Mouse (Mus musculus) embryonic fibroblast, embryonic 13.5 days (primary cell): Measurements from ENCODE around the gene Psma1.

ENCODE experiments used
- CTCF ChIP-seq: IDR thresholded peaks from 2 replicates; pipeline ENCODE4 v1.5.1; 2011; ENCODE audit warnings: mild to moderate bottlenecking, control low read depth, low read length, moderate library complexity, borderline replicate concordance; ENCODE audit not compliant: insufficient read depth
- POLR2A ChIP-seq: IDR thresholded peaks from 2 replicates; pipeline ENCODE4 v1.6.1; 2011; ENCODE audit warnings: low read depth, mild to moderate bottlenecking, control low read depth, low read length, moderate library complexity

GRCm38 (mm10) chr7:114317389-114317792 lies 41.5 kb upstream of the Psma1 start:
- TF ChIP-seq CTCF: no peak
- no peak for TF ChIP-seq POLR2A
